Mouse (Mus musculus) adrenal gland, postnatal 36 days (tissue): ENCODE data around the gene Uggt1. TPM values are rescaled to one million over a fixed set of nuclear protein-coding genes. Genes with fewer than 3 reads are reported as not detected.

Source experiments
- DNase-seq, 2 experiments: peaks; one replicate each; pipeline ENCODE4 v3.0.0; 2021; ENCODE audit warnings: mixed read lengths in 1 of 2
- total RNA-seq, 2 experiments: library from RNA; stranded (reverse); gene quantifications; 2 replicates each; pipeline ENCODE4 v1.2.3; 2021

Uggt1 gene
- total RNA-seq, 2 experiments from 2014 or later, result 47.5 to 53.3 TPM

DNA sequence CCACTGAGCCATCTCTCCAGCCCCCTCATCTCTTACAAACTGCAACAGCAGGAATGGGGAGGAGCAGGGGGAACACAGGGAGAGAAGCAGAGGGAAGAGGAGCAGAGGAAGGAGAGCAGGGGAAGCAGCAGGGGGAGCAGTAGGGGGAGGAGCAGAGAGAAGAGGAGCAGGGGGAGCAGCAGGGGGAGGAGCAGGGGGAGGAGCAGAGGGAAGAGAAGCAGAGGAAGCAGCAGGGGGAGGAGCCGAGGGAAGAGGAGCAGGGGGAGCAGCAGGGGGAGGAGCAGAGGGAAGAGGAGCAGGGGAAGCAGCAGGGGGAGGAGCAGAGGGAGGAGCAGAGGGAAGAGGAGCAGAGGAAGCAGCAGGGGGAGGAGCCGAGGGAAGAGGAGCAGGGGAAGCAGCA, 14.1 kb upstream of the Uggt1 start:
- no peak for DNase-seq

DNA sequence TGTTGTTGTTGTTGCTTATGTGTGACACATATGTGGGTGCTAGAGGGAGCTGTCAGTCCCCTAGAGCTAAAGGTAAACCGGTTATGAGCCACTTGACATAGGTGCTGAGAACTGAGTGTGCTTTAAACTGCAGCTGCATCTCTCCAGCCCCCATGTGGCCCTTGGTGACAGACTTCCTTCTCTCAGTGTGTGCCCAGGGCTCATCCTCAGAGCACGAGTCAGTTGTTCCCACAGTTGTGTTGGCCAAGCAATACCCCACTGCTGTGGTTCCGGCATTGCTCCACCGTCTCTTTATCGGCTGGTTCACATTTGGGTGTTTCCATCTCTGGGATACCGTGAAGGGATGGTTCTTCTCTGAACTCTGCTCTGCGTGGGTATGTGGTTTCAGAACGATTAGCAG, 12.8 kb upstream of the Uggt1 start:
- DNase-seq, result no peak

DNA sequence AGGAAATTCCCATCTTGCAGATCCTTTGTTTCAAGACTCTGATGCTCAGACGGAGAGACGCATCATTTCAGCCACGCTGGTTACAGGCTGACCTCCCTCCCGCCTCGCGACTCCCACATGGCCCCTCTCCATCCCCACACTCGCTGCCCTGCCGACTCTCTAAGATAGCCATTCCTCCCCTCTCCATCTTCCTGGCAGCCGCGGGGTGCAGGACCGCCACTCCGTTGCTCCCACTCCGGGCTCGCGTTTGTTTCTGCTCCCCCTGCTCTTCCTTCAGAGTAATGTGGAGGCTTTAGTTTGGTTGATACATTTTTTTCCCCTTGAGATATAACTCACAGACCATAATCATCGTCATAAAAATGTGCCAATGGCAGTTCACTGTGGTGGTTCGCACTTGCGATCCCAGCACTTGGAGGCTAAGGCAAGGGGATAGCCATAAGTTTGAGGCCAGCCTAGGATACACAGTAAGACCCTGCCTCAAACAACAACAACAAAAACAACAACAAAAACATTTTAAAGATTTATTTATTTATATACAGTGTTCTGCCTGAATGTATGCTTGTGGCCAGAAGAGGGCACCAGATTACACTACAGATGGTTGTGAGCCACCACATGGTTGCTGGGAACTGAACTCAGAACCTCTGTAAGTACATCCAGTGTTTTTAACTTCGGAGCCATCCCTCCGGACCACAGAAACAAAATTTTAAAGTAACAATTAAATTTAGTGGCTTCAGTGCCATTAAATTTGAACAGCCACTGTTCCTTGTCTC, 11.5 kb upstream of the Uggt1 start:
- no peak for DNase-seq

DNA sequence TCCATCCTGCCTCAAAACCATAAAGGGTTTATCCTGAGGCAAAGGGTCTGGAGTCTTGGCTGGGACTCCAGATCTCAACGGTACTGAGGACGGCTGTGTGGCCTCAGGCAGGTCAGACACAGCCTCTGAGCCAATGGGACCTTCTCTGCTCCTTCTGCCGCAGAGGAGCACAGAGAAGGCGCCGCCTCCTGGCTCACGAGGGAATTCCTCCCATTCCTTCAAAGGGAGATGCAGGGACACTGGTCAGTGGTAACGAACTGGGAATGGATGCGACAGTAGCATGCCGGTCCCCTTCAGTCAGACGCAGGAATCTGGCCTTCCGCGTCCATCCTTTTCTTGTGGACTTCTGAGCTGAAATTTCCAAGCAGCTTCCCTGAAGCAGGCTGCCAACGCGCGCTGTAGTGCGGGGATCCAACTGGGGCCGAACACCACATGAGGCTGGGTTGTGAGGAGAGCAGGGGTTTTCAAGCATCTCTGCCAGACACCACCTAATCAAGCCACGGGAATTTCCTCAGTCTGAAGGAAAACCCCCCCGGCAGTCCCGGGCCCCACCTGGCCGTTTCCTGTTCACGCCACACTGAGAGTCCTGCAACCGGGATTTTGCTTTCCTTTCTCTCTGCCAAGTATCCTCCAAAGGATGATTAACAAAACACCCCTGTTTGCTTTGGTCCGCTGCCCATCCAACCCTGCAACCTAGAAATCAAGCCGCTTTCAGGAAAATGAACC, 10.3 kb upstream of the Uggt1 start:
- DNase-seq, result peak; percentile 57 to 72

GRCm38 (mm10) chr1:36252791-36253190, 8.3 kb upstream of the Uggt1 start:
- peak; percentile 66 to 84 for DNase-seq

DNA sequence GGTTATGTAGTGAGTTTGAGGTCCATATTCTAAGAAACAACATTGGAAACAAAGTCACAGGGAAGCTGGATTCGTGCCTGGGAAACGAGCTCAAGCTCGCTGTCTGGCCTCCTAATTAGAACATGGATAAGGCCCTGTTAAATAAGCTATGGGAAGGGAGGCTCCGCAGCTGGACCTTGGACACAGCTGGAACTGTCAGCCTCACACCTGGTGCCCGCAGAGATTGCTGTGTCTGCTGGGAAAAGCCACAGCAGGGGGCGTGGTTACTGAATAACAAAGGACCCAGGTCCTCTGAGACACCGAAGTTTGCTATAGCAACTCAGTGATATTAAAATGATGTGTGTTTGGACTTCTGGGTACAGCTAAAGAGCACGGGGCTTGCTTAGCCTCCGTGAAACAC, 6.9 kb upstream of the Uggt1 start:
- no peak for DNase-seq

DNA sequence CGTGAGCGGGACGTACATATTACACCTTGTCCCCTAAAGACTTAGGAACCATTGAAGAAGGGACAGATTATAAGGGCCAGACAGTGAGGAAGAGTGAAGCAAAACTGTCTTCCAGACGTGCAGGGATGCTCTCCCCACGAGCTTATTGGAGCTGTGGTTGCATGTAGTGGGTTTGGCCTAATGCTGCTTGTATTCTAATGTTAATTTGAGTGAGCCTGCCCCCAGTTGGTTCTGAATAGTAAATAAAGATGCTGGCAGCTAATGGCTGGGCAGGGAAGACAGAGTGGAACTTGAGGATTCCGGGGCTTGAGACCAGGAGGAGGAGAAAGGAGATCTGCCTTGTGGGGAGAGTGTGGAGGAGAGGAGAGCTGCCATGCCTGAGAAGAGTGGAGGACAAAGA, 2.2 kb upstream of the Uggt1 start:
- no peak for DNase-seq

- no peak for DNase-seq
Observed at GRCm38 (mm10) chr1:36244828-36245215, 302 bp upstream of the Uggt1 start.

DNA sequence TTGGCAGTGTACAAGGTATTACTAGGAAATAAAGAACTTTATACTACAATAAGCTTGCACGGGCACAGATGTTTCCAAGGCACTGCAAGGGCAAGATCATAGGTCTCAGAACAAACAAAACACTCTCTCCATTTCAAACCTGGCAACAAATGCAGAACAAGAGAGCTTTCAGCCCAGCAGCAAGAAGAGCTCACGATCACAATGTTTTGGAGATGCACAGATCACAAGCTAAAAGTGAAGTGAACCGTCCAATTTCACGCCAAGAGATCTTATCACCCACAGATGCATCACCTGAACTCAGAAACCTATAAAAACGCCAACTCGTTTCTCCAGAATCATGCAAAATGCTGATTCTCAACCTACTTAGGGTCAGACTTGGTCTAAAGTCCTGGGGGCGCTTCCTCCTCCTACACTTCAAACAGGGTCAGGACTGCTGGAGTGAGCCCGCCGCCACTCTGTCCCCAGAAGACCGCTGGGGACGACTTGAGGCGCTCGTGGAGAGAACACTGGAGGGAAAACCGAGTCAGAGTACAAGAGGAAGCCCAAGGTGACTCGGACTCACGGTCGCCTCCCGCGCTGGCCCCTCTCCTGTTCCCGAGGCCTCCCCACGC, 968 bp downstream of the Uggt1 start:
- no peak for DNase-seq

- no peak for DNase-seq
Observed at GRCm38 (mm10) chr1:36241903-36242429, 2.6 kb downstream of the Uggt1 start.

DNA sequence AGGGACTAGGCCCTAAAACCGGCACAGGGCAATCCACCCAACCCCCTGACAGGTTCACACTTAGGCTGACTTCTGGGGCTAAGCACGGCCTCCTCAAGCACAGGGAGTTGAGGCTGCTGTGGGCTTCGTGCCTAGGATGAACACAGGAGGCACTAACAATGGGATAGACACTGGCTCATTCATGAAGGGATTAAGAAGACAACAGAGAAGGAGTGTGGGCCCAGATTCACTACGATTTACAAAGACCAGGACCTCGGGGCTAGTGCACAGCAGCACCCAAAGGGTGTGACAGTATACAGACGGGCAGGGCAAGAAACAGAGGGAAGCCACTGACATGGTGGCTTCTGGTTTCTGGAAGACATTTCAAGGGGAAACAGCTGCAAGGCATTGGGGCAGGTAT, 4.3 kb downstream of the Uggt1 start:
- DNase-seq, result no peak

DNA sequence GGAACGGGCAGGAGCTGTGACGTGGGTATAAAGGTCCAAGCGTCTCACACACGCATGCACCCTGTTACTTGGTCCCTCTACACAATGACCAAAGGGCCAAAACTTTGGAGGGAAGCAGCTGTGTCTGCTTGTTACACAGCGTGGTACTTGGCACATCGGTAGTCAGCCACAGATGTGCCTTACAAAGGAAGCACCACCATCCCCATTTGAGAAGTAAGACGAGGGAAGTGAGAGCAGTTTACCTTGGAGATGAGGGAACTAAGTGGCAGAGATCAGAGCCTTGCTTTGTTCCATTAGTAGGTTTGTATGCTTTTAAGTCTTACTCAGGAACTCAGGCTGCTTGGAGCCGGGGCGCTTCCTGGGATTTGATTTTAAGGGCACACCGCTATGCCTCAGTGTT, 5.1 kb downstream of the Uggt1 start:
- no peak for DNase-seq

- DNase-seq, result peak; percentile 32 to 34
Observed at GRCm38 (mm10) chr1:36235855-36236254, 8.7 kb downstream of the Uggt1 start.

GRCm38 (mm10) chr1:36235057-36235639, 9.4 kb downstream of the Uggt1 start:
- peak in 1 of 2 experiments; percentile 46 for DNase-seq

- DNase-seq, result no peak
Observed at GRCm38 (mm10) chr1:36233218-36233617, 11.3 kb downstream of the Uggt1 start.

DNA sequence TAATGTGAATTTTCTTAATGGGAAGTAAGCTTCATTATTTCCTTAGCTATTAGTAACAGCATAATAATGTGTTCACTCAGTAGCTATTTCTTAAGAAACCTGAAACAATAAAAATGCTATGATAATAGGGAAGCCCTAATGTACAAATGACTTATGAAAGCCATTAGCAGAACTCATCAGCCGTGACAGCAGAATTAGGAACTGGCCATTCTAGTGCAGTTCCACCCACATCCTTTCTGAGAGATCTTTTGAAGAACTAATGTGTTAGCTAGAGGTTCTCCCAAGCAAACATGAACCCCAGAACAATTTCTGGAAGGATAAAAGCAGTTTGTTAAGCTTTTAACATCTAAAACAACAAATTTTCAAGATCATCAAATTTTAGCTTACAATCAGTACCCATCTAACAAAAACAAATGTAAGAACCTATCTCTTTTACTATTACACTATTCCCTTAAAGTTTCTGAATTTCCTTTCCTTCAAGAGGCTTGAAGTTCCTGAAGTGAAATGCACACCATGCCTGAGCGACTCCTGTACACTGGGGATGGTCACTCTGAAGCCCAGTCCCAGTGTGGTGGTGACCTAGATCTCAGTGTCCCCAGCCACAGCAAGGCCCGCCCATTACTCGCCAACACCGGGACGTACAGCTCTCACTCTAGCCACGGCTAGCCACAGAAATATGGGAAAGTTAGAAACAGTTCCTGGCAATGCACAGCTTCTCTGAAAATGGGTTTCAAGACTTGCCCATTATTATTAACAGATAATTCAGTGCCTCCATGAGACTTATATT, 13.4 kb downstream of the Uggt1 start:
- DNase-seq, result no peak

DNA sequence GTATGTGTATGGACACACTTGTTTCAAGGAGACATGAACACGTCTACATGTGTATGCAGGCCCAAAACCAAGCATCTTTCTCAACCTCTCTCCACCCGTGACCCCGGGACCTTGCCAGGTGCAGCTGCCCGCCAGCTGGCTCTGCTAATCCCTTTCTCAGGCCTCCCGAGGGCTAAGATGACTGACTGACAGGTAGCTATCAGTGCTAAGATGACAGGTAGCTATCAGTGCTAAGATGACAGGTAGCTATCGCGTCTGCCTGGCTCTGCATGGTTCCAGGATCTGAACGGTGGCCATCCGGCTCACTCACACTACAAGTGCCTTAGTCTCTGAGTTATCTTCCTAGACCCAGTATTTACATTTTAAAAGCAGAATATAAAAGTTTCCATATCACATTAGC, 16.1 kb downstream of the Uggt1 start:
- no peak for DNase-seq

DNA sequence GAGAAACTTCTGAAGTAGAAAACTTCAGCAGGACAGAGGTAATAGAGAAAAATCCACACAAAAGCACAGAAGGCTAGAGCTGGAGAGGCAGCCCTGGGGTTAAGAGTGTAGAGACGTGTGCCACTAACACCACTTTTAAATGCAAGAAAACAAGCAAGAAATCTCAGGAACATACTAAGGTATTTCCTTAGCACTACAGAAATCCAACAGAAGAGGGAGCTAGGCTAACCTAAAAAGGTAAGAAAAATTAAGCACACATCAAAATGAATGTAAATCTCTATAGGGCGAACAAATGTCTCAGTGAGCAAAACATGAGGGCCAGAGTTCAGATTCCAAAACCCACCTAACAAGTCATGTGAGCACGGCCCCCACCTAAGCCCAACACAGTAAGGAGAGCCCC, 19.9 kb downstream of the Uggt1 start:
- DNase-seq, result no peak

DNA sequence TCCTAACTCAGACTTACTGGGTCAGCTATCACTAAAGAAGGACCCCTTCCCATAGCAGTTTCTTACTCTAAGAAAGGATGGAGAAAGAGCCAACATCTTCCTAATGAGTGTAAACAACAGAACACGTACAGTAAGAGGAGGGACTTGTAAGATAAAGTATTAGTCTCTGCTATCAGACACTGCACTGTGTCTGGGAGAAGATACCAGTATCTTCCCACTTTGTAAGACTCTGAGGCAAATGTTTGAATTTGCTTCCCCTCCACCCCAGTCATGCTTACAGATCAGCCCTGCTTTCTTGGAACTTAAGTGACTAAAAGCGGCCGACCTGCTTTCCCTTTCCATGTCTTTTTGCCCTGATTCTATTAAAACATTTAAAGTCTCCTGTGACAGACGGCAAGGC, 30.2 kb downstream of the Uggt1 start:
- DNase-seq, result no peak

DNA sequence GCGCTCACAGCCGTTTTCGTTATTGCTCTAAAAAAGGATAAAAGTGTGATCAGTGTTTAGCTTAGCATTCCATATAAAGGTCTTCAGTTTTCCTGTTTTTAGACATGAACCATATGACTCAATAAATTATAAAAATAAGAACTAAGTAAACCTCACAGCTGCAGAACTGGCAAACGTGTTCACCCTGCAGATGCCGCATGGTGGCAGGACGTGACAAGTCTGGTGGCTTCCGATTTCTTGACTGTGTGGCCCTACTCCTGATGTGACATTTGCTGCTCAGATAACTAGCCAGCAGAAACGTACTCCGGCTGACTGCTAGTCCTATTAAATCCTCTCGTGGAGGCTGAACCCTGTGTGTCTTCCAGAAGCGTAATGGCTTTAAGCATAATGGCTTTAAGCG, 42.8 kb downstream of the Uggt1 start:
- DNase-seq, result no peak

- DNase-seq, result no peak
Observed at GRCm38 (mm10) chr1:36194482-36194881, 50.0 kb downstream of the Uggt1 start.

GRCm38 (mm10) chr1:36191966-36192365, 52.6 kb downstream of the Uggt1 start:
- no peak for DNase-seq
